Mouse (Mus musculus): ENCODE measurements around the gene Spata20. TPM values are rescaled to one million over a fixed set of nuclear protein-coding genes. Genes with fewer than 3 reads are reported as not detected.

The Spata20 gene
- polyA plus RNA-seq (2012; rRNA removed), result 0.09 TPM in 1 of 2 replicates, not detected in the other

- no peaks in the 10 kb centered on the region; the same call in 1 of the 2 replicates for H3K27me3 ChIP-seq (ENCODE audit: control insufficient read depth, insufficient read depth, low read length)
- H3K4me1 ChIP-seq (ENCODE audit: control insufficient read depth, insufficient read depth, insufficient read length, low read length), result peaks cover 2% of the 10 kb centered on the region; the same call in 1 of the 2 replicates
- WGBS, result 4% methylated on average over 24 of the region's 24 CpGs
- no peak within 1 kb of the TSS for H3K27ac ChIP-seq (ENCODE audit: insufficient read depth, low read depth, low read length)
- no peak within 1 kb of the TSS for H3K4me3 ChIP-seq (ENCODE audit: low read depth, low read length)
- TF ChIP-seq POLR2A (IDR thresholded peaks at IDR 0.05; ENCODE audit: low read depth, low read length), result no peak
- TF ChIP-seq CTCF (IDR thresholded peaks at IDR 0.05; ENCODE audit: extremely low read depth, insufficient read length, insufficient replicate concordance, low read depth, low read length), result peak; percentile 93
- no peaks in the 10 kb centered on the region for H3K36me3 ChIP-seq (ENCODE audit: control insufficient read depth, insufficient read depth, low read length)
Measured at GRCm38 (mm10) chr11:94486001-94486400, at the start of gene Spata20. Gene Spata20 (minus strand): TSS chr11:94486179.

DNA sequence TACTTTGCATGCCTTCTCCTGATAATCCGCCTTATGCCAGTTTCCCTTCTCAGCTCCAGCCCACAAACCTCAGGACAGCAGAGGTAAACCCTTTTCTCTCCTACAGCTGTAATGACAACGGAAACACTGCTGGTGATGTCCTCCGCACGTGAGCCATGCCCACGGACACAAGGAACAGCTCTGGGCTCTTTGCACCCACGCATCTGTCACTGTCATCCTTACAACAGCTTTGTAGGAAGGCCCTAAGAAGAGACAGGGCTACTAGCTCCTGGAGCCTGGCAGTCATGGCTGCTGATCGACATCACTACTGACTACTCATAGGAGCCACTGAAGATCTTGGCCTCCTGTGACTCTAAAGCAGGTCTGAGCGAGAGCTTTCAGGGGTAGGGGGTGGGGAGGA lies 47.2 kb upstream of the Spata20 start:
- WGBS, result 90% methylated on average over 8 of the region's 8 CpGs
- Histone ChIP-seq H3K27ac (ENCODE audit: insufficient read depth, low read depth, low read length) (no peak overlapping the region), H3K27me3 (ENCODE audit: control insufficient read depth, insufficient read depth, low read length) (no peaks in the 10 kb centered on the region), H3K4me3 (ENCODE audit: low read depth, low read length) (no peak overlapping the region), H3K36me3 (ENCODE audit: control insufficient read depth, insufficient read depth, low read length) (no peaks in the 10 kb centered on the region), H3K4me1 (ENCODE audit: control insufficient read depth, insufficient read depth, insufficient read length, low read length) (peaks cover 17% of the 10 kb centered on the region; the same call in 1 of the 2 replicates)
- TF ChIP-seq CTCF (IDR thresholded peaks at IDR 0.05; ENCODE audit: extremely low read depth, insufficient read length, insufficient replicate concordance, low read depth, low read length), result no peak
- TF ChIP-seq POLR2A (IDR thresholded peaks at IDR 0.05; ENCODE audit: low read depth, low read length), result no peak

DNA sequence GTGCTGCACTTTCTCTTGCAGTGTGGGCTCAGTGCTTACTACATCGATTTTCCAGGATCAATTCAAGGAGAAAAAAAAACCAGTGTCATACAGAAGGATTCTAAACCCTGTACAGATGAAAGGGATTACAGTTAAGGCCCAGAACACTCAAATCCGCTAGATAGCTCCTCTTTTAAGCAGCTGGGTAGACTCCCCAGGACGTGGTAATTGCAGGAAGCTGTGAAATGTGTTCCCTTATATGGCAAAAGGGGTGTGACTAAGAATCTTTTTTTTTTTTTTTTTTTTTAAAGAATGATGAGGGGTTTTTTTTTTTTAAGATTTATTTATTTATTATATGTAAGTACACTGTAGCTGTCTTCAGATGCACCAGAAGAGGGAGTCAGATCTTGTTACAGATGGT lies 42.9 kb upstream of the Spata20 start:
- Histone ChIP-seq H3K4me1 (ENCODE audit: control insufficient read depth, insufficient read depth, insufficient read length, low read length) (peaks cover 10% of the 10 kb centered on the region; the same call in 1 of the 2 replicates), H3K27me3 (ENCODE audit: control insufficient read depth, insufficient read depth, low read length) (no peaks in the 10 kb centered on the region), H3K4me3 (ENCODE audit: low read depth, low read length) (no peak overlapping the region), H3K36me3 (ENCODE audit: control insufficient read depth, insufficient read depth, low read length) (no peaks in the 10 kb centered on the region), H3K27ac (ENCODE audit: insufficient read depth, low read depth, low read length) (no peak overlapping the region)
- TF ChIP-seq POLR2A (IDR thresholded peaks at IDR 0.05; ENCODE audit: low read depth, low read length), result no peak
- no peak for TF ChIP-seq CTCF (IDR thresholded peaks at IDR 0.05; ENCODE audit: extremely low read depth, insufficient read length, insufficient replicate concordance, low read depth, low read length)
- WGBS, result 46% methylated on average over 3 of the region's 3 CpGs

GRCm38 (mm10) chr11:94526171-94526879 lies 40.3 kb upstream of the Spata20 start:
- H3K36me3 ChIP-seq (ENCODE audit: control insufficient read depth, insufficient read depth, low read length), result no peaks in the 10 kb centered on the region
- no peak overlapping the region for H3K27ac ChIP-seq (ENCODE audit: insufficient read depth, low read depth, low read length)
- 81% methylated on average over 9 of the region's 9 CpGs for WGBS
- no peak overlapping the region for H3K4me3 ChIP-seq (ENCODE audit: low read depth, low read length)
- TF ChIP-seq POLR2A (IDR thresholded peaks at IDR 0.05; ENCODE audit: low read depth, low read length), result no peak
- TF ChIP-seq CTCF (IDR thresholded peaks at IDR 0.05; ENCODE audit: extremely low read depth, insufficient read length, insufficient replicate concordance, low read depth, low read length), result no peak
- no peaks in the 10 kb centered on the region for H3K27me3 ChIP-seq (ENCODE audit: control insufficient read depth, insufficient read depth, low read length)
- H3K4me1 ChIP-seq (ENCODE audit: control insufficient read depth, insufficient read depth, insufficient read length, low read length), result peaks cover 3% of the 10 kb centered on the region; the same call in 1 of the 2 replicates

GRCm38 (mm10) chr11:94521219-94521843 lies 35.4 kb upstream of the Spata20 start, which contains the start of gene Mycbpap:
Gene Mycbpap (minus strand): TSS chr11:94521742.
- no peak within 1 kb of the TSS for H3K27ac ChIP-seq (ENCODE audit: insufficient read depth, low read depth, low read length)
- H3K4me1 ChIP-seq (ENCODE audit: control insufficient read depth, insufficient read depth, insufficient read length, low read length), result no peaks in the 10 kb centered on the region
- no peaks in the 10 kb centered on the region for H3K27me3 ChIP-seq (ENCODE audit: control insufficient read depth, insufficient read depth, low read length)
- 3% methylated on average over 42 of the region's 42 CpGs for WGBS
- no peak for TF ChIP-seq CTCF (IDR thresholded peaks at IDR 0.05; ENCODE audit: extremely low read depth, insufficient read length, insufficient replicate concordance, low read depth, low read length)
- no peak for TF ChIP-seq POLR2A (IDR thresholded peaks at IDR 0.05; ENCODE audit: low read depth, low read length)
- no peaks in the 10 kb centered on the region for H3K36me3 ChIP-seq (ENCODE audit: control insufficient read depth, insufficient read depth, low read length)
- H3K4me3 ChIP-seq (ENCODE audit: low read depth, low read length), result peak within 1 kb of the TSS; percentile 77

DNA sequence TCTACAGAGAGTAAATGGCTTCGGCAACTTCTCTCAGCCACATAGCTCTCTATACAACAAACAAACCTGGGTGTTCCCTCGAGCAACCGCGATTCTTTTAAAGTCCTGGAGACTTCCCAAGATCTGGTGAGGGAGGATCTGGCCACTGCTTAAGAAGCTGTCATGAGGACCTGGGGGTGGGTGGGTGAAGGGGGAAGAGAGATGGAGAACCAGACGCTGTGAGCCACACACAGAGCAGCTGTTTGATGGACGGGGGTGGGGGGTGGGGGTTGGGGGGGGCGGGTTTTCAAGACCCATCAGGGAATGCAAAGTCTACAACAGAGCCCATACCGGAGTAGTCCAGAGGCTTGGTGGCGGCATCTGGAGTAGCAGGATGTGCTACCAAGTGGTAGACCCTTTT lies 27.5 kb upstream of the Spata20 start:
- TF ChIP-seq CTCF (IDR thresholded peaks at IDR 0.05; ENCODE audit: extremely low read depth, insufficient read length, insufficient replicate concordance, low read depth, low read length), result no peak
- TF ChIP-seq POLR2A (IDR thresholded peaks at IDR 0.05; ENCODE audit: low read depth, low read length), result no peak
- Histone ChIP-seq H3K27ac (ENCODE audit: insufficient read depth, low read depth, low read length) (no peak overlapping the region), H3K27me3 (ENCODE audit: control insufficient read depth, insufficient read depth, low read length) (no peaks in the 10 kb centered on the region), H3K4me3 (ENCODE audit: low read depth, low read length) (no peak overlapping the region), H3K4me1 (ENCODE audit: control insufficient read depth, insufficient read depth, insufficient read length, low read length) (peaks cover 8% of the 10 kb centered on the region; the same call in 1 of the 2 replicates), H3K36me3 (ENCODE audit: control insufficient read depth, insufficient read depth, low read length) (no peaks in the 10 kb centered on the region)
- WGBS, result 63% methylated on average over 9 of the region's 9 CpGs

GRCm38 (mm10) chr11:94508976-94509375 lies 23.0 kb upstream of the Spata20 start:
- Histone ChIP-seq H3K4me1 (ENCODE audit: control insufficient read depth, insufficient read depth, insufficient read length, low read length) (peaks cover 16% of the 10 kb centered on the region; the same call in 1 of the 2 replicates), H3K27me3 (ENCODE audit: control insufficient read depth, insufficient read depth, low read length) (no peaks in the 10 kb centered on the region), H3K4me3 (ENCODE audit: low read depth, low read length) (no peak overlapping the region), H3K36me3 (ENCODE audit: control insufficient read depth, insufficient read depth, low read length) (no peaks in the 10 kb centered on the region), H3K27ac (ENCODE audit: insufficient read depth, low read depth, low read length) (no peak overlapping the region)
- 36% methylated on average over 10 of the region's 10 CpGs for WGBS
- no peak for TF ChIP-seq POLR2A (IDR thresholded peaks at IDR 0.05; ENCODE audit: low read depth, low read length)
- no peak for TF ChIP-seq CTCF (IDR thresholded peaks at IDR 0.05; ENCODE audit: extremely low read depth, insufficient read length, insufficient replicate concordance, low read depth, low read length)

Measured in small intestine, adult 2 months (tissue).